Mouse (Mus musculus): Measurements from ENCODE around the gene Ptprn2.

Ptprn2 gene

DNA sequence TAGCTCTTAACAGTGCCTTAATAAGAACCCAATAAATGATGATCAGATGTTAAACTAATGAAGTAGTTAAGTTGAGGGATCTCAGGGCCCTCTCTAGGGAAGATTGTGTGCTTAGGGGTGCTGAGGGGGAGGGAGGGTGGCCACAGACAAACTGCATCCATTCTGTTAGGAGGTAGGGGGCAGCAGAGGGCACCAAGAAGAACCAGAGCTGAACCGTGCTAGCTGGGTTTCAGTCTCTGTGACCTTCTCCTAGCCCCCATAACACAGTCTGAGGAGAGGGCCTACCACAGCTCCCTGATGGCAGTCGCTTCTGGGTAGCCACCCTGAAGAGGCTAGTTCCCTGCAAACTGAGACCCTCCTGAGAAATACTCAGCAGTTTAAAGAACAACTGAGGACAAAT, 646.6 kb downstream of the Ptprn2 start:
- DNase-seq (ENCODE audit: low spot score): no peak

DNA sequence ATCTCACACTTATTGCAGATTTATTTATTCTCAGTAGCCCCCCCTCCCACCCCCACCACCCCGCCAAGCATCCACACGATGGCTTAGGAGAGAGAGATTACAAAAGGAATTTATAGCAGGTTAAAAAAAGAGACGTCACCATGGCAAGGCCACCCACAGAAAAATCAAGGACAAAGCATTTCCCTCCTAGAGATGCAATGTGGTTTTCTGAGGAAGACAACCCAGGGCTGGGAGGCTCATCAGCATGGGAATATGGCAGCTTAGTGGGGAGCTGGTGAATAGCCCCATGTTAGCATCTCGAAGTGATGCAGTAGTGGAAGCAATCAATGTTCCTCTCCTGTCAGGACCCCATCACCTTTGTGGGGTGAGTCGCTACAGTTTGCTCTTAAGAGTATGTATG, 649.7 kb downstream of the Ptprn2 start:
- DNase-seq (ENCODE audit: low spot score): no peak

GRCm38 (mm10) chr12:117136472-117137010, 651.0 kb downstream of the Ptprn2 start:
- DNase-seq (ENCODE audit: low spot score): no peak

GRCm38 (mm10) chr12:117140901-117141300, 655.4 kb downstream of the Ptprn2 start:
- DNase-seq (ENCODE audit: low spot score): no peak

DNA sequence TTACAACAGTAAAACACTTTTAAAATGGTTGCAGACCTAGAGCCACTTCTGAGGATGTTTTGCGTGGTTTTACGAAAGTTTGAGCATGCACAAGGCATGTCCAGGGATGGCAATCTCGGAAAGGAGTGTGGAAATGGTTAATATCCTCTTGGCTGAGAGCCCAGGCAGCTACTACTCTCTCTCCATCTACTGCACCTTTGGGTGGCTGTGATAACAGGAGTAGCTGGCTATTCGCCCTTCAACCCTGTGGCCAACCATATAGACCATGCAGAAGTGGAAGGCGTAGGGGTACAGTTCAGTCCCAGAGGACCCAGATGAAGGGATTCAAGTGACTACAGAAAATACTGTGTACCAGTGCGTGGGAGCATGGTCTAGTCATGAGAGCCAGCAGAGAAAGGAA, 655.9 kb downstream of the Ptprn2 start:
- no peak for DNase-seq (ENCODE audit: low spot score)

- no peak for DNase-seq (ENCODE audit: low spot score)
These were observed 663.7 kb downstream of the Ptprn2 start for GRCm38 (mm10) chr12:117149176-117149575.

DNA sequence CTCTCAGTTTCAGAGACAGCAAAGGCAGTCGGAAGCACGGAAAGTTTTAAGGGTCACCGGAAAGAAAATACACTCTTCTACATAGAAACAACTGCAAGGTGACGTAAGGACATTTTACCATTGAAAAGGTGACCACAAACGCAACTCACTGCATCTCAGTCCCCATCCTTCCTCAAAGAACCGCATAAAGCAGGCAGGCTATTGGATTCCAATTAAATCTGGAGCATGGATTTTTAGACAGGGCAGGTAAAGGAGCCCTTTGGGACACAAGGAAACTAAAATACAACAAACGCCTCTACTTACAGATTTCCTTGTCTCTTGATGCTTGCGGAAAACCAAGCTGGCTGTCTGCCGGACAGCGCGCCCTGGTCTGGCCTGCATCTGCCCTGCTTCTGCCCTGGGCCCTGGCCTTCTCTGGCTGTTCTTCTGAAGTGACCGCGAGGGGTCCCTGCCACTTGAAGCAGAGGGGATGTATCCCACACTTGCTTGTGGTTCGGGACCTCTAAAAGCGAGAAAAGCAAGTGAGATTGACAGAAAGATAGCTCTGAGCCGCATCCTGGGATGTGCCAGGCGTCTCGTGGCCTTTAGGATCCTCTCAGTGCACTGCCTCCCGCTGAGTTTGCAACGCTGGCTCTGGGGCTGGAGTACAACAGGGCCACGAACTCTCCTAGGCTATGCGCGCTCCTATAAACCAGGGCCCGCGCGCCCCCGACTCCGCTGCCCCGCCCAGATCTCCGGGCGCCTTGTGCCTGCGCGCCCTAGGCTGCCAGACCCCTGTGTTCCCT, 665.3 kb downstream of the Ptprn2 start:
- DNase-seq (ENCODE audit: low spot score): no peak

- no peak for DNase-seq (ENCODE audit: low spot score)
These were observed 666.1 kb downstream of the Ptprn2 start for GRCm38 (mm10) chr12:117151611-117152010.

- no peak for DNase-seq (ENCODE audit: low spot score)
These were observed 667.0 kb downstream of the Ptprn2 start for GRCm38 (mm10) chr12:117152366-117153165.

- no peak for DNase-seq (ENCODE audit: low spot score)
These were observed 667.6 kb downstream of the Ptprn2 start for GRCm38 (mm10) chr12:117153166-117153480.

DNA sequence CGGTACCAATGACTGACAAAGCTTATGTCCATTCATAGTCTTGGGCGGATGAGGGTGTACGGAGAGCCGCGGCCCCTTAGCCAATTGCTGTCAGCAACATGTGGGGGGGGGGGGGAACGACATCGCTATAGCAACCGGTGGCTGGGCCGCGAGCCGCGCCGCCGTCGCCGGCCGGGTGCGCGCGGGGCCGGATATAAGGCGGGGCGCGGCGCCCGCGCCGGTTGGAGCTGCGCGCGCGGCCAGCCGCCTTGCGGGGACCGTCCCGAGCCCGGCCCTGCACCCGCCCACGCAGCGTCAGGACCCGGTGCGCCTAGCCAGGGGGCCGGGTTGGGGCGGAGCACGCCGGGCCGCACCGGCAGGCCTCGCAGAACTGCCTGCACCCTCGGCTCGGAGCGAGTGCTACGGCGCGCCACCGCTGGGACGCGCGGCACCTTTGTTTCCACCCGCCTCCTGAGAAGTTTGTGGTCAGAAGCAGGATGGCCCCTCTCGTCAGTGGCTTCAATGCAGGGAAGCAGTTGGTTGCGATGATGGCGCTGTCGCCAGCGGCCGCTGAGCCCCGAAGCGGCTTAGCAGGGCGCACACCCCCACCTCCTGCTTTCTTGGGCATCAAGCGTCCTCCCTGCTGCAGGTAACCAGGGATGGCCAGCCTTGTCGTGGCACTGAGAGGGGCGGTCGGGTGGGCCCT, 668.3 kb downstream of the Ptprn2 start:
- DNase-seq (ENCODE audit: low spot score): no peak

- no peak for DNase-seq (ENCODE audit: low spot score)
These were observed 669.1 kb downstream of the Ptprn2 start for GRCm38 (mm10) chr12:117154356-117155243.

- DNase-seq (ENCODE audit: low spot score): no peak
These were observed 670.0 kb downstream of the Ptprn2 start for GRCm38 (mm10) chr12:117155307-117156220.

GRCm38 (mm10) chr12:117156256-117156655, 670.7 kb downstream of the Ptprn2 start:
- no peak for DNase-seq (ENCODE audit: low spot score)

DNA sequence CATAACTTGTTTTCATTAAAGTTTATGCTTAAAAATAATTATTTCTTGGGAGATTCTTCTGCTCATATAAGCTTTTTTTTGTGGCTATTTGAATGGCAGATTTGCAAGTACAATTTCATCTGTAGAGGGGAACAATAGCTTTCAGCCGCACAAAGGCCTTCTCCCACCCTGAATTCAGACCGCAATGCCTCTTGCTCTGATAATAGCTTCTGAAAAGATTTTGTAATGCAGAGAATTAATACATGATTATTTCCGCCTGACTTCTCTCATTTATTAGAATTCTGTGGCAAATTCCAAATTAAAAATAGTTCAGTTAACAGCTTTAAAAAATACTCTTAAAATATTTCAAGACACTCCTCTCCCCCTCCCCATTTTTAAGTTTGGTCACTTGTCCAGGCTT, 671.3 kb downstream of the Ptprn2 start:
- no peak for DNase-seq (ENCODE audit: low spot score)

DNA sequence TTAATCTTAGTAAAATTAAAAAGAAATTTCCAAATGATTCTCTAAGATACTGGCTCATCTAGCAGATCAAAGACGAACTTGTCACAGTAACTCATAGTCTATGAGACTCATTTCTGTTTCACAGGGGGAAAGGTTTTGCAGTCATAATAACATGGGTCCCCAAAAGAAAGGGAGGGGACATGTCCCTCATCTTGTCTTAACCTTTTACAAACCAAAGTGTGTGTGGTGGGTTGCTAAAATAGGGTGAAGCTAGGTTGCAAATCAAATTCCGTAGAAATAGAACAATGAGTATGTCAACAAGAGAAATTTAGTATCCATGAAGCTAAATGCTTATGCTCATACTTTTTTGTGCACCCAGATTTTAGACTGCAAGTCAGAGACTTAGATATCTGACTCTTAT, 671.7 kb downstream of the Ptprn2 start:
- DNase-seq (ENCODE audit: low spot score): no peak

GRCm38 (mm10) chr12:117157660-117158386, 672.3 kb downstream of the Ptprn2 start:
- DNase-seq (ENCODE audit: low spot score): no peak

GRCm38 (mm10) chr12:117158950-117159668, 673.6 kb downstream of the Ptprn2 start:
- no peak for DNase-seq (ENCODE audit: low spot score)

DNA sequence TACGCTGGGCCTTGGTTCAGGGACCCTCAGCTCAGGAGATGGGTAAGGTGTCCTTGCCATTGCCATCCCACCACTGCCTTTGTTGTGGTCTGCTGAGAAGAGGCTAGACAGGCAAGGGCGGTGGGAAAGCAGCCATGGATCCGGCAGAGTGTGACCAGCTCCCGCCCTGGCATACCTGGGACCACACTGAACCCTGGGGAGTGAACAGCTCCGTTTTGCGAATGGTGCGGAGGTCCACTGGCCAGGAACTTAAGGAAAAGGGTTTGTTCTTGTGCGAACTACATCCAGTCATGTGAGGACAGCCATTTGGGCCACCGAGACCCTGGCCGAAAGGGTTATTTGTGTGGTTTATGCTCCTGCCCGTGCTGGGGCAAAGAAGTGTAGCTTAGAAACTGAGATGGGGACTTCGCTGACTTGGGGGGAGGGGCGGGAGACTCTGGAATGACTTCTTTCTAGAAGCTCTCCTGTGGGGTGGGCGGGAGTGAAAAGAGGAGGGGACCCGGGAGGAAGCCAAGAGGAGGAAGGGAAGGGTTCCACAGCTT, 674.2 kb downstream of the Ptprn2 start:
- DNase-seq (ENCODE audit: low spot score): no peak
